Mouse (Mus musculus) mature B cell (primary cell): ENCODE measurements around the gene Myo1b.

Source experiments
- in situ Hi-C: fragments of 300-500 bp; cut with MboI; formaldehyde crosslinking; loops from 2 replicates; pipeline ENCODE4 v1.14.3; 2019

Myo1b gene

GRCm38 (mm10) chr1:51852314-51852713 is 63.6 kb downstream of the Myo1b start:
- in situ Hi-C loops: no loop called here

- in situ Hi-C loops: no loop called here
Observed at GRCm38 (mm10) chr1:51849570-51850211, 66.2 kb downstream of the Myo1b start.

GRCm38 (mm10) chr1:51845264-51846036 is 70.4 kb downstream of the Myo1b start:
- in situ Hi-C loops: no loop called here

- in situ Hi-C loops: no loop called here
Observed at GRCm38 (mm10) chr1:51837845-51838623, 77.8 kb downstream of the Myo1b start.

- in situ Hi-C loops: no loop called here
Observed at GRCm38 (mm10) chr1:51837311-51837710, 78.6 kb downstream of the Myo1b start.

GRCm38 (mm10) chr1:51835795-51836194 is 80.1 kb downstream of the Myo1b start:
- in situ Hi-C loops: no loop called here

- in situ Hi-C loops: no loop called here
Observed at GRCm38 (mm10) chr1:51834072-51834471, 81.8 kb downstream of the Myo1b start.

- in situ Hi-C loops: no loop called here
Observed at GRCm38 (mm10) chr1:51829353-51829752, 86.5 kb downstream of the Myo1b start.

GRCm38 (mm10) chr1:51822531-51822930 is 93.3 kb downstream of the Myo1b start:
- in situ Hi-C loops: no loop called here

GRCm38 (mm10) chr1:51821701-51822495 is 94.0 kb downstream of the Myo1b start:
- in situ Hi-C loops: no loop called here

GRCm38 (mm10) chr1:51820520-51820919 is 95.4 kb downstream of the Myo1b start:
- in situ Hi-C loops: no loop called here

GRCm38 (mm10) chr1:51820013-51820441 is 95.8 kb downstream of the Myo1b start:
- in situ Hi-C loops: no loop called here

GRCm38 (mm10) chr1:51815636-51816035 is 100.2 kb downstream of the Myo1b start:
- in situ Hi-C loops: no loop called here

GRCm38 (mm10) chr1:51814854-51815630 is 100.8 kb downstream of the Myo1b start:
- in situ Hi-C loops: no loop called here

GRCm38 (mm10) chr1:51808847-51809246 is 107.0 kb downstream of the Myo1b start:
- in situ Hi-C loops: no loop called here

- in situ Hi-C loops: no loop called here
Observed at GRCm38 (mm10) chr1:51808228-51808627, 107.6 kb downstream of the Myo1b start.

- in situ Hi-C loops: no loop called here
Observed at GRCm38 (mm10) chr1:51805040-51805610, 110.7 kb downstream of the Myo1b start.

GRCm38 (mm10) chr1:51804296-51805039 is 111.4 kb downstream of the Myo1b start:
- in situ Hi-C loops: no loop called here

- in situ Hi-C loops: no loop called here
Observed at GRCm38 (mm10) chr1:51798011-51798471, 117.8 kb downstream of the Myo1b start.
